Mouse (Mus musculus): ENCODE results near the gene Socs4.

Socs4 gene

DNA sequence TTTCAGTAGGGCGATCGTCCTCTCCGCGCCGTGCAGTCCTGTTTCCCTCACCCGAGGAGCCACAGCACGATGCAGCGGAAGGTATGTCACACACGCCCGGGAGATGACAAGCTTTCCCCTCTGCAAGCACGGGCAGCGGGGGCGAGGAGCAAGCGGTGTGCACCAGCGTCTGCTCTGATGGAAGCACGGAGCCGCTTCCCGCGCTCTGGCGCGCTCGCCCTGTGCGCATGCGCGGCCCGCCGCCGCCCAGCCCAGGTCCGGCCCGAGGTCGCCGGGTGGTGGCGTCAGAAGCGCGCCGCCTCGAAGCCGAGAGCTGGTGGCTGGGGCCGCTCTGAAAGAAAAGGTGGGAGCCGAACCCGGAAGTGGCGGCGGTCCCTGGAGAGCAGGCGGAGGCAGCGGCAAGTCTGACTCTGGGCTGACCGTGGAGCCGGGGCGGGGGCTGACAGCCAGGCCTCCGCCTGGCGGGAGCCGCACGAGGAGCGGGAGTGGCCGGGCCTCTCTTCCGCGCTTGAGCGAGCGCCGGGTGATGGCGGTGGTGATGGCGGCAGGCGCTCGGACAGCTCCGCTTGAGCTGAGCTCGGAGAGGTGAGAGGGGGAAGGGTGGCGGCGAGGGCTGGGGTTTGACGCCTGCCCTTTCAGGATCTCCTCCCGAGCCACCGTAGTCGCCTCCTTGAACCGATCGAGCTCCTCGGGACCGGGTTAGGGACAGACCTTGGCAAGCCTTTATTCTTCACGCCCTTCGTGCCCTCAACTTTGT, at the start of gene Socs4, which contains the start of gene Wdhd1:
Gene Socs4 (plus strand): TSS at position 295 of the 757 bp plus-strand sequence.
Gene Wdhd1 (minus strand): TSS at position 221 of the 757 bp plus-strand sequence.
- peak; percentile 95 to 96 for DNase-seq

DNA sequence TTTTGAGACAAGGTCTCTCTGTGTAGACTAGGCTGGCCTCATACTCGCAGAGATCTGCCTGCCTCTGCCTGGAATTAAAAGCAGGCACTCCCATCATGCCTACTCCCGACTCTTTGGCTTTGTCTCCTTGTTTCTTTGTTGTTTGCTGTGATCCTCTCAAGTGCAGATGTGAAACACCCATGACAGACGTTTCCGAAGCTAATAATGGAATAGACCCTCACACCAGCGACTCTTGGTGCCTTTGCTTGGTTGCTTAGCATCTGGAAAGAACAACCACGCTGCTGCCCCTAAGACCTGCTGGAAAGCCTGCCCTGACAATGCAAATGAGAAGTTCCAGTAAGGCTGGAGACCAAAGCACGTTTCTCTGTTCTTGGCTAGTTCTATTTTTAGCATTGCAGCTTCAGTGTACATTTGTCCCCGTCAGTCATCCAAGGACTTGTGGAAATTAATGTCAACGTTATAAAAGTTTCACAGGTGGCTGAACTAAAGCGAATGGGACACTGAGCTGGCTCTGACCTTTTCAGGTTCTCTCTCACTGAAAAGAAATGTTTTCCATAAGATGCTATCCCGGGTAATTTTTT, 46.8 kb upstream of the Socs4 start:
- no peak for DNase-seq

DNA sequence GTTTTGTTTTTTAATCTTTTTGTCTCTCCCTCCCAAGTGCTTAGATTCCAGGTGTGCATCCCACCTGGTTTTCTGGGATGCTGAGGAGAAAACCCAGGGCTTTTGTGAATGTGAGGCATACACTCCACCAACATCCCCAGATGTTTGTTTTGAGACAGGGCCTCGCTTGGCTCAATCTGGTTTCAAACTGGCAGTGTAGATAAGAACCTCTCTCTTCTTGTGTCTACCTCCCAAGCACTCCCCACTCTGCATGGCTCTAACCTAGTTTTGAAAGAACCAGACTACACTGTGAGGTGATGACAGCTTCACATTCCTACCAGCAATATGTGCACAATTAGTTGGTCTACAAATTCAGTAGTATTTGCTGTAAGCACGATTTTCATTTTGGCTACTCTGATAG, 43.1 kb upstream of the Socs4 start:
- no peak for DNase-seq

DNA sequence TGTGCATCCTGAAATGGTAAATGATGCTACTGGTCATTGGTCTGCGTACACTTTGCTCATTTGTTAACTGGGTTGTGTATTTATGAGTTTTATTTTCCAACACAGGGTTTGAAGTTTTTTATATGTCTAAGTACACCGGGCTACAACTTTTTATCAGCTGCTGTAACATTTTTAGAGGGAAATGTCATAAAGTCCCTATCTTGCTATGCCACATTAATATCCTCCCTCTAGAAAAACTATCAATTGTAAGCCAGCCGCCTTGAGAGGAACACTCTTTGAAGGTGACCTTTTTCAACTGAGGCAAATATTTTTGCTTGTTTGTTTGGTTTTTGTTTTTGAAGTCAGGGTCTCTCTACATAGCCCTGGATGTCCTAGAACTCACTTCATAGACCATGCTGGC, 42.7 kb upstream of the Socs4 start:
- DNase-seq = no peak

DNA sequence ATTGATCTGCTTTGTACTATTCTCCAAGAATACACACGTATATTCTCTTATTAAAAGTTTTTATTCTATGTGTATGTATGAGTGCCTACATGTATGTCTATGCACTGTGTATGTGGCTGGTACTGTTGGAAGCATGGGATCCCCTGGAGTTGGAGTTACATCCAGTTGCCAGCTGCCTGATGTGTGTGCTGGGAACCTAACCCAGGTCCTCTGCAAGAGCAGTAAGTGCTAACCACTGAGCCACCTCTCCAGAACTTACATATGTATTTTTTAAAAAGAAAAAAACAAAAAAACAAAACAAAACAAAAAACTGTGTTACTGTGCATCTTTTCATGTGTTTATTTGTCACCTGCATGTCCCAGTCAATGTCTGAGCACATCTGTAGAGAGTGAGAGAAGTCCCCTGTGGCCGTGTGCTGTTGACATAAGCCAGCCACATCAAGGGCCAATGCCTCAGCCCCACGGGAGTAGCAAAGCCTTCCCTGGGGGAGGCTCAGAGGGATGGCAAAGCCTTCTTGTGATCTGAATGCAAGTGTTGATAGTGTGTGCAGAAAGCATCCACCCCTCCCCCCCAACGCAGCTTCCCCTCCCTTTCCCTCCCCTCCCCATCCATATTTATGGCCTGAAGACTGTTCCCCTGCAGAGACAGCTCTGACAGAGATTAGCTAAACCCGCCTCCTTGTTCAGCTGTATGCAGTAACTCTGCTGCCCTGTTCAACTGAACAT, 42.0 kb upstream of the Socs4 start:
- DNase-seq = no peak

DNA sequence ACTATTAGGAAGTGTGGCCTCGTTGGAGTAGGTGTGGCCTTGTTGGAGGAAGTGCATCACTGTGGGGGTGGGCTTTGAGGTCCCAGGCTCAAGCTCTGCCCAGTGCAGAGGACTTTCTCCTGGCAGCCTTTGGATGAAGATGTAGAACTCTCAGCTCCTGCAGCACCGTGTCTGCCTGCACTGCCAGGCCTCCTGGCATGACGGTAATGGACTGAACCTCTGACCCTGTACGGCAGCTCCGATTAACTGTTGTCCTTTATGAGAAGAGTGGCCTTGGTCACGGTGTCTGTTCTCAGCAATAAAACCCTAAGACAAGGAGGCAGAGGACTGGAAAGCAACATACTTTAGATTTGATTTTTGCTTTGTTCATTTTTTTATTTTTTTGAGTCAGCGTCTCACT, 40.2 kb upstream of the Socs4 start:
- DNase-seq = no peak

DNA sequence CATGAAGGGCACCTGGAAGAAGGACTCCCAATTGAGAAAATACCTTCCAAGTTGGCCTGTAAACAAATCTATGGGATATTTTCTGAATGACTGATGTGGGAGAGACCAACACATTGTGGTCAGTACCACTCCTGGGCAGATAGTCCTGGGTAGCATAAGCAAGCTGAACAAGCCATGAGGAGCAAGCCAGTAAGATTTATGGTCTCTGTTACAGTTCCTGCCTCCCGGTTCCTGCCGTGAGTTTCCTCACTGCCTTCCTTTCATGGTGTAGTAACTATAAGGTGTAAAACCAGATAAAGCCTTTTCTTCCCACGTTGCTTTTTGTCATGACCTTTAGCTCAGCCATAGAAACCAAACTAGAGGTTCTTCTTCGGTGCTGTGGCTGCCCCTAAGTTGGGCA, 39.4 kb upstream of the Socs4 start:
- DNase-seq = no peak

DNA sequence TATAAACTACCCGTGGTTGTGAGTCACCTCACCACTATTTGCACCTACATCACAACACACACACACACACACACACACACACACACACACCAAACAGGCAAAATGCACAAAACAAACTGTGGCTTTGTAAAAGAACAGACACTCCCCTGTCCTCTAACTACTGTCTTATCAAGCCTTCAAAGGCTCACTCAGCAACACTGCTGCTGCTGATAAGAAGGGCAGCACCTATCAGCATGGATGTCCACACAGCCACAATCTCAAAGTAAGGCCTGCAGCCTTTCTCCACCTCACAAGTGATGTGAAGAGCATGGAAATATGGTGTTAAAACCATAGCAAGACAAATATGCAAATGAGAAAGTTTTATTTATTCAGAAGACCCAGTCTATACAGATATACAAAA, 36.1 kb upstream of the Socs4 start:
- no peak for DNase-seq

DNA sequence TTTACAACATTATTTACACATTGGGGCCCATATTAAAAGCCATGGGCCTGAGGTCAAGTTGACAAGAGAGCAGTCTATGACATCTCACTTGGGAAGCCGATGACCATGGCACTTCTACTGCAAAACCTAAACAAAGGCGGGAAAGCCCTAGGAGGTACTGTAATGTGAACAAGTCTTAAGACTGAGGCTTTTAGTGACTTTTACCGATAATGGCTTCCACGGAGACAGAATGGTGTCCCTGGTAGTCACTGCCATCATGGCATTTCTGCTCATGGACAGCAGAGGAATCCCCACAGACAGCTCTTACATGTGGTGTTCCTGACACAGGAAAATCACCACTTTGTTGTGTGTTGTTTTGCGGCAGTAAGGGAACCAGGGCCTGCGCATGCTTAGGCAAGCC, 35.7 kb upstream of the Socs4 start:
- DNase-seq = no peak

DNA sequence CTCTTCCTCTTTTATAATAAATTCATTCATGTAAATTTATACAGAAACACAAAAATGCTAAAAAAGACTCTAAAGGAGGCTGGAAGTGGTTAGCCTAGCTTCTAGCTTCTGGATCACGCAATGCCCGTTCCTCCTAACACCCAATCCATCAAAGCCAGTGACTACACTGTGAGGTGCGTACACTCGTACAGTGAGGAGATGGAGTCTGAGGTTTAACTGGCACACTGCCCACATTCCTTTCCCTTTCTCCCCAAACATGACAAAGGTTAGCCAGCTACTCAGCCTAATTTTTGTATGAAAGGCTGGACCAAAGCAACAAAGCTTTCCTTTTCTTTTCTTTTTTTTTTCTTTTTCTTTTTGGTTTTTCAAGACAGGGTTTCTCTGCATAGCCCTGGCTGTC, 34.0 kb upstream of the Socs4 start:
- DNase-seq = peak; percentile 18 to 24

DNA sequence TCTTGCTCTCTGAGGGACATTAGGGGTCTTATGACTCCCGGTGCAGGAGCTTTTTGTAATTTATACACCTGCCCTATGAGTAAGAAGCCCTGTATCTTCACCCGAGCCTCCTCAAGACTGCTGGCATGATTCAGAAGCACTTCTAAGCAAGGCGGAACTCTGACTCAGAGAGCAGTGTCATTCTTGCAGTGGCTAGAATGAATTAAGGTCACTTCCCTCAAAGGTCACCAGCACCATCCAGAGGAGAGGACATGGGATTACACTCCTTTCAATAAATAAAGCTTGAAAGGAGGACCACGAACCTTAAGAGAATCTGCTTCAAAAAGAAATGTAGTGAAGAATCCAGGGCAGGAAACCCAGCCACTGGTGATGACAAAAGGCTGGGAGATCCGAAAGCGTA, 26.9 kb upstream of the Socs4 start:
- peak in 1 of 2 experiments; percentile 16 for DNase-seq

DNA sequence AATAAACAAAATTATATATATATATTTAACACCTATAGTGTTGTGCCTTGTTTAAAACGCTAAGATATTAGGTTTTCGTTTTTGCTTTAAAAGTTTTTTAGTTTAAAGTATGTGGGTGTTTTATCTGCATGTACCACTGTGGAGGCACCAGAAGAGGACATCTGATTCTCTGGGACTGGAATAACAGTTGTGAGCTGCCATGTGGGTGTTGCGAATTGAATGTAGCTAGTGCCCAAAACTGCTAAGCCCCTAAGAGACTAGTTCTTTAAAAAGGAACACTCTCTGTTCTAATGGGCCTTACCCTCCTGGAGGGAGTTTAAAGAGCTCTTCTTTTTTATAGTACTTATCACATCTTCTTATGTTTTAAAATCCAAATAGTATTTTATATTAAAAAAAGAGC, 11.9 kb upstream of the Socs4 start:
- DNase-seq = no peak

DNA sequence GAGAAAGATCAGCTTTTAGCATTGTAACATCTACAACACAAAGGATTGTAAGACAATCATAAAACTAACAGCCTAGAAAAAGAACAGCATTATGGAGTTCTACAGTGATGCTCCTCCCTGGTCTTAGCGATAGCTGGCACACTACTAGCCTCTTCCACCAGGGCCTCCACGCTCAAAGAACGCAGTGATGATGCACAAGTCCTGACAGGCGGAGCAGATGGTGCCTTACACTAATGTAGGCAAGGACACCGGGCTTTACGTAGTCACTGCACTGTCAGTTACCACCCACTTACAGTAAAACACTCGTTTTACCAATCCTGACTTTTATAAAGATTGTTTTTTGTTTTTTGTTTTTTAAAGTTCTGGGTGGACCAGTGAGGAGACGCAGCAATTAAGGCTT, 10.9 kb upstream of the Socs4 start:
- DNase-seq = no peak

DNA sequence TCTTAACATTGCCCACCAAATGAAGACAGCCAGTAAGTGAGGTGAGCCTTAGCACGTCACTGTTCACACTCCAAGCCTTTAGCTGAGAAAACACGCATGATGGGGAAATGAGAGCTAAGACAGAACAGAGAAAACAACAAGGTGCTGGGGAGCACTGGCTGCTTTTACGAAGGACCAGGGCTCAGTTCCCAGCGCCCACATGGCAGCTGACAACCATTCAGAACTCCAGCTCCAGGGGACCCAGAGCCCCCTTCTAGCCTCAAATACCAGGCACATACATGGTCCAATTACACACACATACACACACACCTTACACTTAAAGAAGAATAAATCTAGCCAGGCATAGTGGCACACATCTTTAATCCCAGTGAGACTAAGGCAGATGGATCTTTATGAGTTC, 7.7 kb upstream of the Socs4 start:
- no peak for DNase-seq

DNA sequence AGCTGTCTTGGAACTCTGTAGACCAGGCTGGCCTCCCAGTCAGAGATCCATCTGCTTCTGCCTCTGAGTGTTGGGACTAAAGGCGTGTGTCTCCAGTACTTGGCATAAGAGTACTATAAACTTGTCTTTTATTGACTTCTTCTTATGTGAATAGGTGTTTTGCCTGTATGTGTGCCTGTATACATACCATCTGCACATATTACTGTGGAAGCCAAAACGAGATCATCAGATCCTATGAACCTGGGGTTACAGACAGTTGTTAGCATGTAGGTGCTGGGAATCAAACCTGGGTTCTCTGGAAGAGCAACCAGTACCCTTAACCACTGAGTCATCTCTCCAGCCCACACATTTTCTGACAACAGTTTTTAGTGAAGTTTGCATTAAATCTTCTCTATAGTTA, 7.0 kb upstream of the Socs4 start:
- no peak for DNase-seq

DNA sequence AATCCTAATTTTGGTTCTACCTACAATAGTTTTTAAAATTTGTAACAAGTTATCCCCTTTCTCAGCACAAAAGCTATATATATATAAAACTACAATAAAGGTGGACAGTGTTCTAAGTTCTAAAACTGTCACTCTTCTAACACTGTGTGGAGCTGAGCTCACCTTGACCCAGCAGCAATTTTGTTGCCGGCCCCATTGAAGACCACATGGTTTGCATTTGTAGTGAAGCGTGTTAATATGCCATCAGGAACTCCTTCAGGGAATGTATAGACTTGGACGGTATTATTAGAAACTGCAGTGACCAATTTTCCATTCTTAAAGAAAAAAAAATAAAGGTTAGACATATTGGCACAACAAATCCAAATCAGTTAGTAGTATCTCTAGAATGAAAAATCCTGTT, 3.0 kb upstream of the Socs4 start:
- no peak for DNase-seq

DNA sequence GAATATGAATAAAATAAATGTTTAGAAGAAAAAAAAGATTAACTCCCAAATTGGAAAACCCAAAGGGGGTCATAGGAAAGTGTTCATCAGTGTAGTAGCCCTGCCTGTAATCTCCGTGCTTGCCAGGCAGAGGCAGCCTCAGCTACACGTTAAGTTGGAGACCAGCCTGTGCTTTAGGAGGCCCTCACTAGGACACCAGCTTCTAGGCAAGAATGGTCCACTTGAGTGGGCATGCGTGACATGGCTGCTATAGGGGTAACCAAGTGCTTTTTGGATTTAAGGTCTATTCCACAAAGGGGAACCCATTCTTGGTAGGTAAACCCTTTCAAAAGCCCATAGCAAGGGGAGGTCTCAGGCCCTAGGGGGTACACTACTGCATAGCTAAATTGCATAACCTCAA, 1.3 kb upstream of the Socs4 start:
- no peak for DNase-seq

DNA sequence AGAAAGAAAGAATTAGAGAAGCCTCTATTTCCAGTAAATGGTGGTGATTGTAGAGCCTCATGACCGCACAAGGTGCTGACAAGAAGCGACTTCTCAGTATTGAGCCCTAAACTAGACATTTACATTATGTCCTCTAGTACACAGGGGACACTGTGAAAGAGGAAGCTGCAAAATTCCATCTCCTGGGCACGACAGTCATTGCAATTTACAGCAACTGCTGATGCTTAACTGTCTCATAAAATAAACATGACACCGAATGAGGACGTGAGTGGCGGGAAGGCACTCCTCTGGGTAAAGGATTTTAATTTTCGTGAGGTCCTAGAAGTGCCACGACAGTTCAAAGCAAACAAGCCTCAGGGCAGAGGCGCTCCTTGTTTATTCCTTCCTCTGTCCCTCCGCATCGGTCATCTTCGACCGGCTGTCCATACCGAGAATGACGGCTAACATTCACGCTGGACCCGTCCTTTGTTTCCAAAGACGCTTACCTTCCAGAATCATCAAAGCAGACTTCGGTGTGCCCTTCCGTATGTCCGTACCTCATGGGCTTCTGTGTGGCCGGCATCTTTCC, 611 bp upstream of the Socs4 start:
- DNase-seq = peak in 1 of 2 experiments; percentile 5

DNA sequence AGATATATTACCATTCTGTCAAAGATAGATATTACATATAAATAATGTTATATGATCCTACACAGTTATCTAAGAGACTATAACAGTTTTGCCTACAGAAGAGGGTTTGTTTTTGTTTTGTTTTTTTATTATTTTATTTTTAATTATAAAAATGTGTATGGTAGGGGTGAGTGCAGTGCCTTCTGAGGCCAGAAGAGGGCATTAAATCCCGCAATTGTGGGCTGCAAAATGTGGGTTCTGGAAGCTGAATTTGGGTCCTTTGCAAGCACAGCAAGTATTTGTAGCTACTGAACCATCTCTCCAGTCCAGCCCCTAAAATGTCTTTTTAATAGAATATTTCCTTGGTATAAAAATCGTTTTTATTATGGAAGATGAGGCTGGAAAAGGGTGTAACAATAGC, 2.3 kb downstream of the Socs4 start:
- DNase-seq = no peak

DNA sequence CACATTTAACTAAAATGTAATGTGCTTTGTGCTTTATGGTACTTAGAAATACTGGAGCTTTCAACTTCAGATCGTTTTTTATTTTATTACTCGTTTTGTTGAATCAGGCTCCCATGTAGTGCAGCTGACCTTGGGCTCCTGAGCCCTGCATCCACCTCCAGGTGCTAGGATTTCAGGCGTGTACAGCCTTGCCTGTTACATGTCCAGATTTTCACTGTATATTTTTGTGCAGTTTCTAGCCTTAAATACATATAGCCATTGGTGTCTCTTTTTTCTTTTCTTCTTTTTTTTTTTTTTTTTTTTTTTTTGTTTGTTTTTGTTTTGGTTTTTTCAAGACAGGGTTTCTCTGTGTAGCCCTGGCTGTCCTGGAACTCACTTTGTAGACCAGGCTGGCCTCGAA, 4.8 kb downstream of the Socs4 start:
- no peak for DNase-seq

DNA sequence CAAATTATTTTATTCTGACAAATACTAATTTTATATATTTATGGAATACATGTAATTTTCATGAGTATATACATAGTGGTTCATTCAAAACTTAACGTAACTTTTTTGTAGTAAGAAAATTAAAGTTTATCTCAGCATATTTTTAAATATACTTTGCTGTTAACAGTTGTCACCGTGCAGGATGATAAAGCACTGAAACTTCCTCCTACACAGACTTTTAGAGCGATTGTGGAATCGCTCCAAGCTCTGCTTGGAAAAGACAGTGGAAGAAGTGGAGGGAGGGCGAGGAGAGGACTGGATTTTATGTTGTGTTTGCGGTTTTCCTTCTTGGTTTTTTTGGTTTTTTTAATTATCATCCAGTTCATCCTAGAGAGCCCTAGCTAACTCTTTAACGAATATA, 6.8 kb downstream of the Socs4 start:
- no peak for DNase-seq

DNA sequence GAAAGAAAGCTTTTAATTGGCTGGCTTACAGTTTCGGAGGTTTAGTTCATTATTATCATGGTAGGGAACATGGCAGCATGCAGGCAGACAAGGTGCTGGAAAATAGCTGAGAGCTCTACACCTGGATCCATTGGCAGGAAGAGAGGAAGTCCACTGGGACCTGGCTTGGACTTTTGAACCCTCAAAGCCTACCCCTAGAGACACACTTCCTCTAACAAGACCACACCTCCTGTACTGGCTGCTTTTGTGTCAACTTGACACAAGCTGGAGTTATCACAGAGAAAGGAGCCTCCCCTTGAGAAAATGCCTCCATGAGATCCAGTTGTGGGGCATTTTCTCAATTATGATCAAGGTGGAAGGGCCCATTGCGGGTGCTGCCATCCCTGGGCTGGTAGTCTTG, 8.5 kb downstream of the Socs4 start:
- no peak for DNase-seq

DNA sequence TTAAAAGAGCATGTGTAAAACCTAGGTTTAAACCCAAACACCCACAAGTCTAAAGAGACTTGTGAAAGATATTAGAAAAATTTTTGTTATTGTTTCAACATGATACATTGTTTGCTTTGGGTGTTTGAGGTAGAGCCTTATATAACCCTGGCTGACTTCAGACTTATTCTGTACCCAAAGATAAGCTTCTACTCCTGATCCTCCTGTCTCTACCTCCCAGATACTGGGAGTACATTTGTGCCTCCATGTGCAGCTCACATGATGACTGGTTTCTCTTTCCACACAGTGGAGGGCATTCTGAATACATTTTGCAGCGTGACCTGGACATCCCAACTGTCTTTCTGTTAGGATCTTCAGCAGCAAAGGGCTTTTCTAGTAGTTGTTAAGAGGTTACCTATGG, 9.5 kb downstream of the Socs4 start:
- no peak for DNase-seq

DNA sequence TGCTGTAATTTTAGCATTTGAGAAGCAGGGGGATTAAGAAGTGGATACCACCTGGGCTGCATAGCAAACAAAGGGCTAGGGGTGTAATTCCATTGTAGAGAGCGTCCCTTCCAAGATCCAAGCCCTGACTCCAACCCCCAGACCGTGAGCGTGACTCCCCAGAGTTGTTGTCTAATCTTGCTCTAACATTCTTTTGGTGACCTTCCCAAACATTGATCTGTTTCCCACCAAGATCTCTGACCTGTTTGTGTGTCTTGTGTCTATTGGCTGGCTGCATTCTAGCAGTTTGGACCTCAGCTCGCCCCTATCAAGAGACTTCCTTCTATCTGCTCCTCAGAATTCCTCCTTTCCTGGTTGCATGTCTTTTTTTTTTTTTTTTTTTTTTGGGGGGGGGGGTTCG, 10.3 kb downstream of the Socs4 start:
- DNase-seq = no peak

Measured in lung, adult 18-20 months (tissue).